Mouse (Mus musculus) kidney, adult 8-10 months (tissue): ENCODE data around the gene Oit3.
"Not testable (repeated sequence)": the region's sequence is repeated elsewhere in the genome, so short reads cannot be mapped to it uniquely, and the experiment has no call there.

Experiments
- DNase-seq, 2 experiments: peaks; one replicate each; pipeline ENCODE4 v3.0.0; 2022

The Oit3 gene

GRCm38 (mm10) chr10:59426371-59426770, 15.2 kb downstream of the Oit3 start:
- peak in 1 of 2 experiments; percentile 19 for DNase-seq

- DNase-seq = peak; percentile 26 to 60
Observed at GRCm38 (mm10) chr10:59425369-59425768, 16.2 kb downstream of the Oit3 start.

GRCm38 (mm10) chr10:59424453-59424852, 17.1 kb downstream of the Oit3 start:
- DNase-seq = peak in 1 of 2 experiments; percentile 27

GRCm38 (mm10) chr10:59419516-59419915, 22.1 kb downstream of the Oit3 start:
- DNase-seq = no peak

GRCm38 (mm10) chr10:59416623-59417022, 25.0 kb downstream of the Oit3 start:
- no peak for DNase-seq

- no peak for DNase-seq
Observed at GRCm38 (mm10) chr10:59413711-59414110, 27.9 kb downstream of the Oit3 start.

GRCm38 (mm10) chr10:59410264-59410663, 31.3 kb downstream of the Oit3 start:
- no peak for DNase-seq

- DNase-seq = no peak
Observed at GRCm38 (mm10) chr10:59408499-59408898, 33.1 kb downstream of the Oit3 start.

GRCm38 (mm10) chr10:59403793-59404149, 37.8 kb downstream of the Oit3 start:
- DNase-seq = no peak

- no peak for DNase-seq
Observed at GRCm38 (mm10) chr10:59402899-59403792, 38.4 kb downstream of the Oit3 start, which contains the start of gene Pla2g12b. Gene Pla2g12b, plus strand, starts transcription at chr10:59403660.

- DNase-seq = not testable (repeated sequence)
Observed at GRCm38 (mm10) chr10:59395461-59395860, 46.1 kb downstream of the Oit3 start, which contains the start of gene Gm10273. Gene Gm10273, plus strand, starts transcription at chr10:59395632.

- no peak for DNase-seq
Observed at GRCm38 (mm10) chr10:59391907-59392306, 49.7 kb downstream of the Oit3 start.

- DNase-seq = no peak
Observed at GRCm38 (mm10) chr10:59389652-59390051, 51.9 kb downstream of the Oit3 start.

GRCm38 (mm10) chr10:59386951-59387350, 54.6 kb downstream of the Oit3 start:
- DNase-seq = no peak

GRCm38 (mm10) chr10:59381563-59381962, 60.0 kb downstream of the Oit3 start:
- DNase-seq = not testable (repeated sequence)

- no peak for DNase-seq
Observed at GRCm38 (mm10) chr10:59380411-59380821, 61.2 kb downstream of the Oit3 start.

- no peak for DNase-seq
Observed at GRCm38 (mm10) chr10:59379927-59380326, 61.7 kb downstream of the Oit3 start.

GRCm38 (mm10) chr10:59378728-59379127, 62.9 kb downstream of the Oit3 start:
- no peak for DNase-seq

- DNase-seq = no peak
Observed at GRCm38 (mm10) chr10:59377906-59378305, 63.7 kb downstream of the Oit3 start.
